ENCODE assay signal across 10 mouse cellular contexts in genomic region chr13:102903689-102904088, GRCm38 (mm10).
DNase-seq lines count a peak whose midpoint lies in the region; ATAC-seq and TF ChIP-seq lines count a peak whose summit lies in the region.
"Had no signal": no experiment of that assay in that cellular context is flagged by ENCODE, and none has a peak within 500 bp of the region (broad histone marks: within the 10 kb centered on the region; RNA-seq: fewer than 3 reads in every experiment).

No protein-coding gene starts in this region.

- H3K27me3 ChIP-seq in hindbrain, embryonic 12.5 days: no peaks in the 10 kb centered on the region
- H3K27me3 ChIP-seq in hindbrain, embryonic 11.5 days (ENCODE audit: control insufficient read depth, insufficient read depth, low read length): no peaks in the 10 kb centered on the region
- no peaks in the 10 kb centered on the region for H3K27me3 ChIP-seq in midbrain, embryonic 11.5 days (ENCODE audit: control insufficient read depth, insufficient read depth, low read length)
- no peaks in the 10 kb centered on the region for H3K27me3 ChIP-seq in midbrain, postnatal 0 days (ENCODE audit: insufficient read depth, low read length)
- no peaks in the 10 kb centered on the region for H3K27me3 ChIP-seq in myocyte (ENCODE audit: control insufficient read depth, insufficient read depth, insufficient read length)

- H3K4me2 ChIP-seq in hindbrain, embryonic 12.5 days (replicated peaks): peak overlapping the region; percentile 37; the same call in 1 of the 2 replicates
- H3K4me2 ChIP-seq in hindbrain, embryonic 11.5 days (replicated peaks; ENCODE audit: low read depth, low read length): no peak overlapping the region
- H3K4me2 ChIP-seq in midbrain, embryonic 11.5 days: peak overlapping the region; percentile 35; the same call in 1 of the 2 replicates
- H3K4me2 ChIP-seq in midbrain, postnatal 0 days (ENCODE audit: low read depth, low read length, poor library complexity, severe bottlenecking): no peak overlapping the region
- H3K4me2 ChIP-seq in myocyte (ENCODE audit: low read depth): peak overlapping the region; percentile 75

- no peak overlapping the region for H3ac ChIP-seq in myocyte (ENCODE audit: control insufficient read depth, insufficient read length)

- ATAC-seq in hindbrain, embryonic 12.5 days (ENCODE audit: low FRiP score): no peak
- no peak for ATAC-seq in hindbrain, embryonic 11.5 days (ENCODE audit: low FRiP score)
- no peak for ATAC-seq in midbrain, embryonic 11.5 days (ENCODE audit: low FRiP score)
- no peak for ATAC-seq in midbrain, postnatal 0 days (ENCODE audit: low FRiP score)

- TF ChIP-seq POLR2A in myocyte (IDR thresholded peaks at IDR 0.05; ENCODE audit: insufficient read length, low read depth): no peak

- no peak overlapping the region for H3K4me3 ChIP-seq in hindbrain, embryonic 12.5 days
- no peak overlapping the region for H3K4me3 ChIP-seq in hindbrain, embryonic 11.5 days (ENCODE audit: low read depth, low read length)
- H3K4me3 ChIP-seq in midbrain, embryonic 11.5 days (ENCODE audit: low read depth, low read length): no peak overlapping the region
- H3K4me3 ChIP-seq in midbrain, postnatal 0 days (ENCODE audit: low read depth, low read length): no peak overlapping the region
- peak overlapping the region; percentile 67 for H3K4me3 ChIP-seq in myocyte

- peaks cover 61% of the 10 kb centered on the region for H3K79me2 ChIP-seq in myocyte (ENCODE audit: control insufficient read depth, insufficient read depth)

- no peak overlapping the region for H3K27ac ChIP-seq in hindbrain, embryonic 12.5 days
- no peak overlapping the region for H3K27ac ChIP-seq in hindbrain, embryonic 11.5 days (ENCODE audit: low read depth, low read length)
- no peak overlapping the region for H3K27ac ChIP-seq in midbrain, embryonic 11.5 days (ENCODE audit: low read depth, low read length)
- H3K27ac ChIP-seq in midbrain, postnatal 0 days (ENCODE audit: low read depth, low read length): no peak overlapping the region

- peak; percentile 15 to 19 for DNase-seq in cerebellum, postnatal 10 days
- DNase-seq in cerebellum, adult 8-10 months: no peak
- DNase-seq in hindbrain, embryonic 11.5 days (ENCODE audit: low spot score): no peak
- DNase-seq in midbrain, embryonic 11.5 days (ENCODE audit: low spot score, missing footprints): no peak
- no peak for DNase-seq in midbrain, postnatal 0 days (ENCODE audit: low spot score)
- DNase-seq in spleen, postnatal 36 days (ENCODE audit: low spot score in 2 of 2): no peak
- DNase-seq: gastrocnemius, postnatal 10 days; liver had no signal

- H3K9ac ChIP-seq in hindbrain, embryonic 12.5 days: no peak overlapping the region
- H3K9ac ChIP-seq in hindbrain, embryonic 11.5 days (ENCODE audit: low read depth, low read length): no peak overlapping the region
- H3K9ac ChIP-seq in midbrain, embryonic 11.5 days (ENCODE audit: low read length): no peak overlapping the region
- H3K9ac ChIP-seq in midbrain, postnatal 0 days (replicated peaks; ENCODE audit: low read length, poor library complexity, severe bottlenecking): no peak overlapping the region

- H3K4me1 ChIP-seq in hindbrain, embryonic 12.5 days: peaks cover 27% of the 10 kb centered on the region
- H3K4me1 ChIP-seq in hindbrain, embryonic 11.5 days (replicated peaks; ENCODE audit: control insufficient read depth, insufficient read depth, low read length): no peaks in the 10 kb centered on the region
- H3K4me1 ChIP-seq in midbrain, embryonic 11.5 days (ENCODE audit: control insufficient read depth, insufficient read depth, low read length): peaks cover 15% of the 10 kb centered on the region
- peaks cover 5% of the 10 kb centered on the region; the same call in 1 of the 2 replicates for H3K4me1 ChIP-seq in midbrain, postnatal 0 days (ENCODE audit: insufficient read depth, low read length)

- H3K9me3 ChIP-seq in hindbrain, embryonic 12.5 days (replicated peaks): no peaks in the 10 kb centered on the region
- no peaks in the 10 kb centered on the region for H3K9me3 ChIP-seq in hindbrain, embryonic 11.5 days (ENCODE audit: control insufficient read depth, low read length)
- H3K9me3 ChIP-seq in midbrain, embryonic 11.5 days (ENCODE audit: control insufficient read depth, low read length): no peaks in the 10 kb centered on the region
- no peaks in the 10 kb centered on the region for H3K9me3 ChIP-seq in midbrain, postnatal 0 days (ENCODE audit: low read length)

- TF ChIP-seq CTCF in midbrain, postnatal 0 days (IDR thresholded peaks at IDR 0.05): no peak

- WGBS in hindbrain, embryonic 12.5 days: 82% methylated on average over 4 of the region's 4 CpGs
- WGBS in hindbrain, embryonic 11.5 days: 87% methylated on average over 4 of the region's 4 CpGs
- 90% methylated on average over 4 of the region's 4 CpGs for WGBS in midbrain, embryonic 11.5 days
- WGBS in midbrain, postnatal 0 days: 94% methylated on average over 4 of the region's 4 CpGs

- H3K36me3 ChIP-seq in hindbrain, embryonic 12.5 days: no peaks in the 10 kb centered on the region
- H3K36me3 ChIP-seq in hindbrain, embryonic 11.5 days (ENCODE audit: control insufficient read depth, insufficient read depth, low read length): no peaks in the 10 kb centered on the region
- H3K36me3 ChIP-seq in midbrain, embryonic 11.5 days (ENCODE audit: control insufficient read depth, insufficient read depth, low read length): no peaks in the 10 kb centered on the region
- no peaks in the 10 kb centered on the region for H3K36me3 ChIP-seq in midbrain, postnatal 0 days (ENCODE audit: insufficient read depth, low read length)
- no peaks in the 10 kb centered on the region for H3K36me3 ChIP-seq in myocyte (ENCODE audit: control insufficient read depth, insufficient read depth)

TF ChIP-seq in myocyte, 11 proteins besides CTCF, POLR2A, EP300 and RAD21:
- TF ChIP-seq USF1 (IDR thresholded peaks at IDR 0.05; ENCODE audit: low read depth) (no peak), MYOG (IDR thresholded peaks at IDR 0.05; ENCODE audit: control insufficient read depth in 1 of 3, insufficient read depth in 1 of 3, insufficient read length in 2 of 3, low read depth in 2 of 3) (no peak), E2F4 (IDR thresholded peaks at IDR 0.05; ENCODE audit: insufficient read depth) (no peak), POLR2AphosphoS2 (IDR thresholded peaks at IDR 0.05; ENCODE audit: insufficient read length, low read depth) (no peak), REST (IDR thresholded peaks at IDR 0.05; ENCODE audit: insufficient read depth, insufficient read length) (no peak)

Comparison
In these comparisons a context has a peak if more than half of its experiments do, and no peak if none do; other contexts are left out.
1. DNase-seq: peak in cerebellum, postnatal 10 days (2 of 2); none in cerebellum, adult 8-10 months (single experiment), hindbrain, embryonic 11.5 days (single experiment), midbrain, embryonic 11.5 days (single experiment), midbrain, postnatal 0 days (single experiment) and spleen, postnatal 36 days (0 of 2).
2. H3K4me2 ChIP-seq: peak in hindbrain, embryonic 12.5 days (single experiment), midbrain, embryonic 11.5 days (single experiment) and myocyte (single experiment); none in hindbrain, embryonic 11.5 days (single experiment) and midbrain, postnatal 0 days (single experiment).